Mouse (Mus musculus) gastrocnemius, postnatal 14 days (tissue): ENCODE measurements around the gene Hoxc11. TPM values are rescaled to one million over a fixed set of nuclear protein-coding genes. Genes with fewer than 3 reads are reported as not detected.

Experiments
- DNase-seq: peaks from one replicate; pipeline ENCODE4 v3.0.0; 2021; ENCODE audit warnings: mixed read lengths
- intact Hi-C: fragments of 180-260 bp; cut with DNase I; formaldehyde crosslinking; loops from one replicate; pipeline ENCODE4 v1.15.1; 2025; ENCODE audit warnings: low total_unique reads
- total RNA-seq, 2 experiments: library from RNA; stranded (reverse); gene quantifications; 2 replicates each; pipeline ENCODE4 v1.2.3; 2021

Gene Hoxc11
- total RNA-seq, 2 experiments from 2014 or later, result 6.6 to 9.1 TPM

DNA sequence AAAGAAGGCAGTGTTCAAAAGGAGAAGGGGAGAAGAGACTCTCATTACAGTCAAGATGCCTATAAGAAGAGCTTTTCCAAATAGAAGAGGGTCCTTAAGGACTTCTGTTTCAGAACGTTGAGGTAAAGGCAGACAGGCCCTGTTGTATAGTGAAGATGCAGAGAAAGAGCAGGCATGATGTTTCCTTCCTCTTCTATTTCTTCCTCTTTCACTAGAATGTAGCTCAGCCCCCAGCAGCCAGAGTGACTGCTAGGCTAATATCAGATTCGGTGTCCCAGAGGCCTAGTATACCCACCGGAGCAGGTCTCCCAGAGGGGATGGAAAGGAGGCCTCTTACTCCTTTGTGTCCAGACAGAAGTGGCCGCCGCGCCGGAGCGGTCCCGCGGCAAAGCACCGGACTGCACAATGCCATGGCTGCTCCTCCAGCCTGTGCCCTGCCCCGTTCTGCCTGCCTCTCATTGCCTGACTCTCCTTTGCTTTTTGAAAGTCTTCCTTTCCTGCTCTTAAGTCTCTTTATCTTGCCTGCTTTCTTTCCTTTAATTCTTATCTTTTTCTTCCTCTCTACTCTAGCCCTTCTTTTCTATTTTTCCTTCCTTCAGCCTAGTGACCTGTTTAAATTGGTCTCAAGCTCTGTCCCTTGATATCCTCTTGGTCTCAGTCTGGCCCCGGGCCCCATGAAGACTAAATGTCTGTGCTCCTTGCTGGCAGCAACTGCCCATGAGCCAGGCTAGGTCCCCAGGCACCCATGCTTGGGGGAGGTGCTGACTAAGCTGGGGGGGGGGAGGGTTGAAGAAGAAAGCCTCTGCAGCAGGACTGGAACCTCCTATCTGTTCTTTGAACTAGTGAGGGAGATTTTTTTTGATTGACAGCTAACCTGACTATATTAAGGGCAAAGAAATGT, 24.6 kb downstream of the Hoxc11 start:
- DNase-seq, result no peak

DNA sequence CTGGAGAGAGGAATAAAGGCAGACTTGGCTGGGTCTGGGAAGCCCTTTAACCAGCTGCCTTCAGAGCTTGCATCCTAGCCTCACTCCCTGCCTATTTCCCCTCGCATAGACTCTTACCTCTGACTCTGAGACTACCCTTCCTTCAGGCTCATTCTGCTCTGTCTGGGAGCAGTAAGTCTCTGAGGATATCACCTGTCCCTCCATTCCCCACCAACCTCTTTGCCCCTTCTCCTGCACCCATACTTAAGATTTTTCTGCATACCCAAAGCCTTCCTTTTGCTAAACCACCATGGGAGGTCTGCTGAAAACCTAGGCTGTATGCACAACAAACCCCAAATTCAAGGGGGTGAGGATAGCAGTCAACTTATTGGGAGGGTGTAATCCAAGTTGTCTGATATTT, 25.7 kb downstream of the Hoxc11 start:
- no peak for DNase-seq
- intact Hi-C loops, result no loop called here

More for the DNA sequence above, 24.6 kb downstream of the Hoxc11 start:
- intact Hi-C loops, result no loop called here

DNA sequence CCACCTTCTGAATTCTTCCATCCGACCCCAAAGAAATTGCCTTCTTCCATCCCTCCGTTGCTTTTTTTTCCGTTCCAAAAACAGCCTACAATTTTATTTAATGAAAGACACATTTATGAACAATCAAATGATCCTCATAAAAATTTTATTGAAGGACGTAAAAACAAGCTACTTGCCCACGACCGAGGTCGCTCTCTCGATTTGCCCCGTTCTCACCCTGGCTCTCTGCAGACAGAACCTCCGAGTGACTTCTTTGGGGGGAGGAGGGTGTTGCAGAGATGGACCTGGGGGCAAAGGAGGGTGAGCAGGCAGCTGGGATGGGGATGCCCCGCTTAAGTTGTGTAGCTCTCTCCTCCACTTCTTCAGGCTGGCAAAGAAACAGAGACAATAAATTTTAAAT, 26.1 kb downstream of the Hoxc11 start:
- intact Hi-C loops, result no loop called here
- no peak for DNase-seq

DNA sequence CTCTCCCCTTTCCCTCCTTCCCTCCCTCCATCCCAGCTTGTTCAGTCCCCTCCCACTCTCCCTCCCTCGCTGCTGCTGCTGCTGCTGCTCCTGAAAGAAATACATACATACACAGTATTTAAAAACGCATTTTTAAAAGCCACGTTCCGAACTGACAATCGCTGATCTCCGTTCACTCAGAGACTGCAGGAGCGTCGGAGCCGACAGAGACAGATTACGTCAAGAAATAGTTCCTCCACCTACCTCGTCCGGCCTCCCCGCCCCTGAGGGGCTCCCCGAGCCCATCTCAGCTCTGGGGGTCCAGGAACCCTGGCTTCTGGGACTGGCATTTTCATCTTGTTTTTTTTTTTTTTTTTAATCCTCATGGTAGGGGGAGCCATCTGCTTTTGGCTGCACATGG, 26.7 kb downstream of the Hoxc11 start:
- intact Hi-C loops, result no loop called here
- no peak for DNase-seq

DNA sequence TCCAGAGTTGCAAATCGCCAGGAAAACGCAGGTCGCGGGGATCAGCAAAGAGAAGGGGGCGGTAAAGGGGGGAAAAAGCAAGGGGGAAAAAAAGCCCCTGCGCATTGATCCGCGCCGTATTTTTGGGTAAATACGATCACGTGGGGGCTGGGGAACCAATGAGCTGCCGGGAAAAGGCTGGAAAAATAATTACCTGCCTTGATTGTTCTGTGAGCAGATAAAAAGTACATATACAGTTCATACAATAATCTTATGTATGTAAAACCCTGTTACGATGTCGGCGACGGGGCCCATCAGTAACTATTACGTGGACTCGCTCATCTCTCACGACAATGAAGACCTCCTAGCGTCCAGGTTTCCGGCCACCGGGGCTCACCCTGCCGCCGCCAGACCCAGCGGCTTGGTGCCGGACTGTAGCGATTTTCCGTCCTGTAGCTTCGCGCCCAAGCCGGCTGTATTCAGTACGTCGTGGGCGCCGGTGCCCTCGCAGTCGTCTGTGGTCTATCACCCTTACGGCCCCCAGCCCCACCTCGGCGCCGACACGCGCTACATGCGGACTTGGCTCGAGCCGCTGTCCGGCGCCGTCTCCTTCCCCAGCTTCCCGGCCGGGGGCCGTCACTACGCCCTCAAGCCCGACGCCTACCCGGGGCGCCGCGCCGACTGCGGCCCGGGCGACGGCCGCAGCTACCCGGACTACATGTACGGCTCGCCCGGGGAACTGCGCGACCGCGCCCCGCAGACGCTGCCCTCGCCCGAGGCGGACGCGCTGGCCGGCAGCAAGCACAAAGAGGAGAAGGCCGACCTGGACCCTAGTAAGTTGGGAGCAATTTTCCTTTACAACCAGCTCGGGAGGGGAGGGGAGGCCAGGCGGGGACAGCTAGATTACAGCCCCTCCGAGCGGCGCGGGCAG, 27.4 kb downstream of the Hoxc11 start:
- DNase-seq, result peak; percentile 74
- intact Hi-C loops, result no loop called here

DNA sequence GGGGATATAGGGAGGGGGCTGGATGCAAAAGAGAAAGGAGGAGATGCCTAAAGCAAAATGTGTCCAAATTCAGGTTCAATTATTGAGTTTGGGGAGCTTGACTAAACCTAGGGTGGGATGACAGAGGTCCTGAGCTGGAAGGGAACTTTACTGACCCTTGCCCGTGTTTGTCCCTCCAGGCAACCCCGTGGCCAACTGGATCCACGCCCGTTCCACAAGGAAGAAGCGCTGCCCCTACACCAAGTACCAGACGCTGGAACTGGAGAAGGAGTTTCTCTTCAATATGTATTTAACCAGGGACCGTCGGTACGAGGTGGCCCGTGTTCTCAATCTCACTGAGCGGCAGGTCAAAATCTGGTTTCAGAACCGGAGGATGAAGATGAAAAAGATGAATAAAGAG, 29.5 kb downstream of the Hoxc11 start:
- intact Hi-C loops, result no loop called here
- DNase-seq, result no peak

DNA sequence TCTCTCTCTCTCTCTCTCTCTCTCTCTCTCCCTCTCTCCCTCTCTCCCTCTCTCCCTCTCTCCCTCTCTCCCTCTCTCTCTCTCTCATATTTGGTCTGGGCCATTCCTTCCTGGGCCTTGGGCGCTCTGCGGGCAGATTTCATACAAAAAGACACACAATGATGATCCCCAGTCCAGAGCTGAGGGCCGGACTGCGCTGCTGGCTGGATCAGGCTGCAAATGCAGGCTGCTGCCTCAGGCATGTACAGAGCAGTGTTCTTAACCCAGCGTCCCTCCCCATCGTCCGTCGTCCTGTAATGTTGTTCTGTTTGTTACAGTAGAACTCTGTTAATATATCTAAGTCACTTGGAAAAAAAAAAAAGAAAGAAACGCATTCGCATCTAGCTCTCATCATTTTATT, 30.3 kb downstream of the Hoxc11 start:
- intact Hi-C loops, result no loop called here
- DNase-seq, result no peak

DNA sequence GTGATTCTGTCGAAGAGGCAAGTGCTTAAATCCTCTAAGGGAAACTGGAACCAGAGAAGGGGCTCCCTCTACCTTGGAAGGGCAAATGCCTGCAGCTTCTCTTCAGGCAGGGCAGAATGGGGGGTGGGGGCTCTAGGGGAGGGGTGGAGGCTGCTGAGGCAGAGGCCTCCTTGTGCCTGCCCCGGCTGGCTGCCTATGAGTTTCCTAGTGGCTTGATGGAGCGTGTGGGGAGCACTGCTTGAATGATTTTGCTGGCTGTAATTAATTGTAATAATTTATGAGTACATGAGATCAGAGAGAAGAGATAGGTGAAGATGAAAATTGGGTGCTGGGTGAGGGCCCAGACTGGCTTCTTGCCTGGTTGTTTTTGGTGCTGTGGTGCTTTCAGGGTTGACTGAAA, 30.7 kb downstream of the Hoxc11 start:
- DNase-seq, result no peak
- intact Hi-C loops, result loop anchor here (5.0 kb wide), 2 partner anchors 137 to 182 kb away; partner anchors contain the start of gene Smug1

DNA sequence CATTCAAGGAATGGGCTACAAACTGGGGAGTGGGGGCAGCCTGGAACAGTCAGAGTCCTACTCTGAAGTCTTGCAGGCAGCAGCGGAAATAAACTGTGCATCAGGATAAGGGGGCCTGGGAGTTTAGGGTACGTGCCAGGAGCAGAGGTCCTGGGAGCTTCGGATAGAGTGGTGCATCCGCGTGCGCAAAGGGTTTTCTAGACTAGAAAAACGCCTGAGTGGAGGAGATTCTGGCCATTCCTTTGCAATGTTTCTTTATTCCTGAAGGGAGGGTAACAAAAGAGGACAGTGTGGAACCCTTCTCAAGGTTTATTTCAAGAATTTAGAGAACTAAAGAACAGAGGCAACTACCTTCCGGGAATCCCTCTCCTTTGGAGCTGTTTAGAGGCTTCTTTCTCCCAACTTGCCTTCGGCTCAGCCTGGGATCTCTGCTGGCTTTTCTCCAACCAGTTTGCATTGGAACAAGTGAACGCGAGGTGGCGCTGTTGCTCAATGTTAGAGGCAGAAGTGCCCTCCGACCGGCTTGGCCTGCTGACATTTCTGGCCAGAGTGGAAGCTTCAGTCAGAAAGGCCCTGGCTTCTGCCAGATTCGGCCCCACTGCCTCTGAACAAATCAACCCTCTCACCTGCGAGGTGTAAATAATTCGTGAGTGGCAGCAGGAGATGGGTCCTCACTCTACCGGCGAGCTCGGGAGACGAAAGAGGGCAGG, 33.1 kb downstream of the Hoxc11 start:
- DNase-seq, result peak; percentile 93
- intact Hi-C loops, result loop anchor here (5.0 kb wide), 2 partner anchors 135 to 180 kb away; partner anchors contain the start of gene Smug1

DNA sequence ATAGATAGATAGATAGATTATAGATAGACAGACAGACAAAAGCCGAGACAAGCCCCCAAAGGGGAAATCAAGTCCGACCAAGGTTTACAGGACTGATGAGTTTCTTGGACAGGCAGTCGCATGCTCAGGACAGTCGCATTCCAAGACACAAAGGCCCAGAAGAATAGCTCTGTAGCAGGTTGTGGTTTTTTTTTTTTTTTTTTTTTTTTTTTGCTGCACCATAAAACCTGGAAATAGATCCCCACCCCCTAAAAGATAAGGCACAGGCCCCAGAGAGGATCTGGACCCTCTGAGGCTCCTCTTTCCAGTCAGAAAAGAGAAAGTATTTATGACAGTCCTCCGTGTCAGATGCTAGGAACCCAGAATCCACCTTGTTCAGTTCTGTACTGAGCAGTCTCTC, 33.9 kb downstream of the Hoxc11 start:
- intact Hi-C loops, result loop anchor here (5.0 kb wide), 2 partner anchors 134 to 179 kb away; partner anchors contain the start of gene Smug1
- no peak for DNase-seq

DNA sequence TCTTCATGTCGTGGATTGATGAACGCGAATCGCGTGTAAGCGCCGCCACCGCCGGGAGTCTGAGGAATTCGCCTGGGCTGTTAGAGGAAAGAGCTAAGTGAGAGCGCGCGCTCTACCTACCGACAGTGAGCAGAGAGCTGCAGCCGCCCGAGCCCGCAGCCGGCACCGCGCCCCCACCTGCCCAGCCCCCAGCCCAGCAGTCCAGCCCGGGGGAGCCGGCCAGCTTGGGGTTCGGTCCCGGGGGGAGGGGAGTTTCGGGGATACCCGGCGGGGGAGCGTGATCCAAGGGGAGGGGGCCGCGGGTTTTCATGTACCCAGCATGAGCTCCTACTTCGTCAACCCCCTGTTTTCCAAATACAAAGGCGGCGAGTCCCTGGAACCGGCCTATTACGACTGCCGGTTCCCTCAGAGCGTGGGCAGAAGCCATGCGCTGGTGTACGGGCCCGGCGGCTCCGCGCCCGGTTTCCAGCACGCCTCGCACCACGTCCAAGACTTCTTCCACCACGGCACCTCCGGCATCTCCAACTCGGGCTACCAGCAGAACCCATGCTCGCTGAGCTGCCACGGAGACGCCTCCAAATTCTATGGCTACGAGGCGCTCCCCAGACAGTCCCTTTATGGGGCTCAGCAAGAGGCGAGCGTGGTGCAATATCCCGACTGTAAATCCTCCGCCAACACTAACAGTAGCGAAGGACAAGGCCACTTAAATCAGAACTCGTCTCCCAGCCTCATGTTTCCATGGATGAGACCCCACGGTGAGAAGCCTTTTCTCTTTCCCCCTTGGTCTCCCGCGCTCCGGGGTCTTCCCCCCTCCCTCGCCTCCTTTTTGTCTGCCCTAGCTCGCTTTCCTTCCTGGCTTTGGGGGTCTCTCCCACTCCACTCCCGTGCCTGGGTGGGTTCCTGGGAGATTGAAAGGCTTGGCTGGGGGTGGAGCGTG, 36.5 kb downstream of the Hoxc11 start, which contains the start of gene Hoxc8:
Hoxc8 (plus strand) TSS at position 147 of the 937 bp plus-strand sequence.
- no peak for DNase-seq
- intact Hi-C loops, result no loop called here

DNA sequence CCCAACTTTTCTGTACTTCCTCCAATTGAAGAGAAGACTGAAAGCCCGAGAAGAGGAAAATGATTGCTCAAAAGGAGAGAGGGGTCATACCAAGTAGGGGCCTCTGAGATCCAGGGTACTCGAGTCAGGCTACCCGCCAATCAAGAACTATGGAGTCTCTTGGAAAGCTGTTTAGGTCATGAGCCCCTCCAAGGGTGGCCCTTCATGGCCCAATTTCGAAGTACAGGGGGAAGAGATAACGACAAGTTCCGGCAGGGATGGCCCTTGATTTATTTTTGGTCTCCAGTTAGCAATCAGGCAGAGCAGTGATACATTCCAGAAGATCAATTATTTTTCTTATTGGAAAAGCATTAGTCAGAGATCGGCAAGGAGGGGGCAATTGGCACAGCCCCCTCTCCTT, 37.6 kb downstream of the Hoxc11 start:
- intact Hi-C loops, result no loop called here
- no peak for DNase-seq

DNA sequence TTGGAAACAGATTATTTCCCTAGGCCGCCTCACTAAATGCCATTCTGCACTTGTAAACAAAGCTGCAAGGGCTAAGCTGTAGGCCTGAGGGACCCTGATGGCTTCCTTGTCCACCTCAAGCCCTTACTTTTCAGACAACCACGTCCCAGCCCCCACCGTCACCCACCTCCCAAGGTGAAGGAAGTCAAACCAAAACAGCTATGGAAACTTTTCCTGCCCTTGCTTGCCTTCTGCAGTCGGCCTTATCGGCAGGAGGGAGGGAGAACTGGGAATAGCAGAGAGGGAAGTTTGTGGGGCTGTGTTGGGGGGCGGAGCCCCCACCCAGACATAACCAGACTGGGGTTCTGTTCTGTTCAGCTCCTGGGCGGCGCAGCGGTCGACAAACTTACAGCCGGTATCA, 38.0 kb downstream of the Hoxc11 start:
- DNase-seq, result no peak
- intact Hi-C loops, result no loop called here

DNA sequence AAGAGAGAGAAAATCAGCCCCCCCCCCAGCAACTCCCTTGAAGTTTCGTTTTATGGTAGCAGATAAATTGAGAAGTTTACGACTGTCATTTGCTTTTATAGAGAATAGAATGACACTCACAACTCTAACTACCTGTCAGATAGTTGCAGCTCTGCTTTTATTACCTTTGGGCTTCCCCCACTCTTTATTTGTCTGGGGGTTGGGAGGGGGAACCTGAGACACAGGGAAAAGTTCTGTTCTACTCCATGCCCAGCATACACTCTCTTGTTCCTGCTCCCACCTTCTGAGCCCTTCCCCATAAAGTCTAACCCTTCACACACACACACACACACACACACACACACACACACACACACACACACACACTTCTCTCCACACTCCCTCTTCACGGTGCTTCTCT, 38.6 kb downstream of the Hoxc11 start:
- no peak for DNase-seq
- intact Hi-C loops, result no loop called here

DNA sequence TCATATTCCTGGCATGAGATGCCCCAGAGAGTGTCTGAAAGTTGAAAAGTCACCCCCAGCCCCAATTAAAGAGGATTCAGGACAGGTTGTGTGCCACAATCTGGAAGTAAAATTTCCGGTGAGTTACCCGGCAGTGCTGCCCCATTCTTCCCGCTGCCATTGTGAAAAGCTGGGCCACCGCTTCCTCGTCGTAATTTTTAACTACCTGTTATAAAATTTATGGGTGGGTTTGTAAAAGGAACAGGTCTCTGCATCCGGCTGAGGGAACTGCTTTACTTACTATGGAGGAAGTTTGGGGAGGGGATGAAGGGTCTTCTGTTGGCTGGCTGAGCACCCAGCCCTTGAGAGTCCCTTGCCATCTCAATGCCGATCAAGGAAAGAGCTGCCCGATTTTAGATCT, 42.3 kb downstream of the Hoxc11 start:
- intact Hi-C loops, result no loop called here
- DNase-seq, result no peak

DNA sequence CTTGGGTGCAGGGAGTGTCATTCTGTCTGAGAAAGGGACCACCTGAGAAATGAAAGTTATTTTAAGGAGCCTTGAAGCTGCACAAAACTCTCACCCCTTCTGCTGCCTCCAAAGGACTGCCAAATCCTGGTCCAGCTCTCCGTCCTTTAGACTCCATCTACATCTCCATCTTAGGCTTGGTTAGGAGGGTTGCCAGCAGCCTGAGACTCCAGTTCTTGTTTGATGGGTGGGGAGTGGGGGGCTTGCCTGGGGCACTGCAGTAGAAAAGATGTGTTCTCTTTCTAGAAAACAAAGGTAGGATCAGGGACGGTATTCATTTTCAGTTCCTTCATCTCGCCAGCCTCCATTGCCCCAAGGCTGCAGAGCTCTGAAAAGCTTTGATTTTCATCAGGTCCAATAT, 43.2 kb downstream of the Hoxc11 start:
- intact Hi-C loops, result no loop called here

DNA sequence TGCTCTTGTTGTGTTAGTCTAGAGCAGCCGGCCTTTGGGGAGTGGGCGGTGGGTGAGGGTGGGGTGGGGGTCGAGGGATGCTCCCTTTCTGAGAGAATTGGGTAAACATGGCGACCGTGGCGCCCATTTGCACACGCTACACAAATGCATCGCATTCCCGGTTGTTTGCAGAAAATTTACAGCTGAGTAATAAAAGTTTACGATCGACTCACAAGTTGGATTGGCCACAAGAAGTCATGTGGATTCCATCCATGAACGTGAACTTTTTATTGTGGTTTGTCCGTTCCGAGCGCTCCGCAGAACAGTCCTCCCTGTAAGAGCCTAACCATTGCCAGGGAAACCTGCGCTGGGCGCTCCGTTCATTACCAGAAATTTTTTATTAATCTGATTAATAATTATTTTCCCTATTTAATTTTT, 43.7 kb downstream of the Hoxc11 start, which contains the start of gene Hoxc6:
Hoxc6 (plus strand) TSS at position 319 of the 417 bp plus-strand sequence.
- no peak for DNase-seq
- intact Hi-C loops, result no loop called here

More for the DNA sequence above, 43.2 kb downstream of the Hoxc11 start:
- DNase-seq, result no peak

DNA sequence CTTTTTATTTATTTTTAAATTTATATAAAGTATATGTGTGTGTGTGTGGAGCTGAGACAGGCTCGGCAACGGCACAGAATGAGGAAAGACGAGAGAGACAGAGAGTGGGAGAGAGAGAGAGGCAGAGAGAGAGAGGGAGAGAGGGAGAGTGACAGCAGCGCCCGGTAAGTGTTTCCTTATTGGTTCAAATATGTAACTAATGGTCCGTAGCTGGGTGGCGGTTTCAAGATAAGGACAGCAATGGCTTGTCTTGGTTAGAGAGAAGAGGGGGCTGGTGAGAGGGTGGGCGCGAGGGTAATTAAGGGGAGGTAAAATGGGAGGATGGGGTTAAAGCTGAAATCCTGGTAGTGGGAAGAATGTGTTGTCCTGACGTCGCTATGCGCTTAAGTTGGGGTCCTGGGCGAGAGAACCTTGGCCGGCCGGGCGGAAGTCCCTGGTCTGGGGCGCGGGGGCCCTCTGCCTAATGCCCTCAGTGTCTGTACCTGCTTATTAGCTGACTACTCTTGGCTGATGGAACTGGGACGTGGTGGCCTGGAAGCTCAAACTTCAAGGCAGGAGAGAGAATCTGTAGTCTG, 44.5 kb downstream of the Hoxc11 start:
- no peak for DNase-seq
- intact Hi-C loops, result no loop called here
